Mouse (Mus musculus): ENCODE measurements around the gene Ranbp10.
A peak's percentile ranks its signal among the peaks of the same experiment; 100 is the strongest.

The Ranbp10 gene

DNA sequence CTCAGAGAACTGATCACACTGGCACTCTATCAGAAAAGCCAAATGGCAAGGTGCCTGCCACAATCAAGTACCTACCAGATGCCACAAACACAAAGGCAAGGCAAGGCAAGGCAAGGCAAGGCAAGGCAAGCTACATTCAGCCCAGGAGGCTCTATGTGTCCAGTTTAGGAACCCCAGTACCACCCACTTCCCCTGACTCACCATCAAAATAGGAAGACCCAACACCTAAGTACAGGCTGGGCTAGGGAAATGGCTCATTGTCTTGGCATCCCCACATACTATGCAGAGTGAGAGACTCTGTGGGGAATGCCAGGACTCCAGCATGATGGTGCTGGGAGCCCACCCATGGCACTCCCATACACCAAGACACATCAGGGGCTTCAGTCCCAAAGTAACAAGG lies 37.5 kb downstream of the Ranbp10 start:
- DNase-seq (ENCODE audit: low read depth, low spot score), result no peak

DNA sequence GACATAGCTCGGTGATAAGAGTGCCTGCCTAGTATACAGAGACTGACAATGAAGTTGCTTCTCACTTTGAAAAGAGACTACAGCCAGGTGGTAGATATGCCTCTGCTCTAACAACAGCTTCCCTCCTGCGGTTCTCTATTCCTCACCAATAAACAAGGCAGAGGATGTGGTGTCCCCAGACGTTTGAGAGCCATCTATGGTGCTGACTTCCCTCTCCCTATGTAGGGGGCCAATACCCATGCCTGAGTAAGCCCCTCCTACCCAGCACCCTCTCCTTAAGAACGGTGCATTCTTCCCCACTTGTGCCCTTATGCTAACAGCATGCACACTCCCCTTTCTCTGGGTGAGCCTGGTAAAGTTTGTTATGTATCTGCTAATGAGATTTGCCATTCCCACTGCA lies 38.2 kb downstream of the Ranbp10 start:
- DNase-seq (ENCODE audit: low read depth, low spot score), result no peak

DNA sequence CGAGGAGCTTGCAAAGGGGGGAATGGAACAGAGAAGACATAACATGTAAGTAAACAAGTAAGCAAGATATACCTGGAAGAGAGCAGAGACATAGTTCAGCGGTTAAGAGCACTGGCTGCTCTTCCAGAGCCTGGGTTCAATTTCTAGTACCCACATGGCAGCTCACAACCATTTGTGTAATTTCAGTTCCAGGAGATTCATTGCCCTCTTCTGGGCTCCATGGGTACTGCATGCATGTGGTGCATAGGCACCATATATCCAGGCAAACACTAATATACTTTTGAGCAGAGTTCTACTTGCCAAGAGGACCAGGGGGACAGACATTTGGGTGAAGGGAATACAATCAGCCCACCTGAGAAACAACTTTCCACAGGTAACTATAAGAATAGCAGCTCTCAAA lies 38.9 kb downstream of the Ranbp10 start:
- peak; percentile 56 for DNase-seq (ENCODE audit: low read depth, low spot score)

DNA sequence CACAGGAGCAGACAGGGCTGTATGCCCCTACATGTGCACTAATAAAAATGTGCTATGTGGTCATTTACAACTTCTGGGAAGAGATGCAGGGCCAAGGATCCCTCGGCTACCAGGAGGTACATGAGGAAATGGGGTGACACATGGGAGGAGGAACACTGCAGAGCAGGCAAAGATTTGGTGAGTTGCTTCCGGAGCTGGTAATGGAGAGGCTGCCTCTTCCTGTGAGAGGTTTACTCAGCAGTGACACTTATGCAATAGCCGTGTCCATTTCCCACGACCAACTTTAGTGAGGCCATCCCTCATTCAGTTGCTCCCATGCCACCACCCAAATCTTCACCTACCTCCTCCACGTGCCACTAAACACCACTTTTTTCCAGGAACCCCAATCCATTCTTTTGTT lies 46.9 kb downstream of the Ranbp10 start:
- DNase-seq (ENCODE audit: low read depth, low spot score), result no peak

DNA sequence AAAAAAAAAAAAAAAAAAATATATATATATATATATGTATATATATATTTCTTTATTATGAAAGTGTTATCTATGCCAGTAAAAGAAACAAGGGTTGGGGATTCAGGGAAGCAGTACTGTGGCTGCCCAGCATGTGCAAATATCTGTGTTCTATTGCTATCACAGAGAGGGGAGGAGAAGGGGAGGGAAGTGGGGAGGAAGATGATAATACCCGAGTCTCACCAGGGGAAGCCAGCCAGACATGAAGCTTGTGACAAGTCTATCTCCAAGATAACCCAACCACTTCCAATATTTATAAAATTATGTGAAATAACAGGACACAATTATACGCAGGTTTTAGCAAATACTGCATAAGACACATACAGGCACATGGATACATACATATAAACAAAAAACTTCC lies 49.3 kb downstream of the Ranbp10 start:
- DNase-seq (ENCODE audit: low read depth, low spot score), result no peak

DNA sequence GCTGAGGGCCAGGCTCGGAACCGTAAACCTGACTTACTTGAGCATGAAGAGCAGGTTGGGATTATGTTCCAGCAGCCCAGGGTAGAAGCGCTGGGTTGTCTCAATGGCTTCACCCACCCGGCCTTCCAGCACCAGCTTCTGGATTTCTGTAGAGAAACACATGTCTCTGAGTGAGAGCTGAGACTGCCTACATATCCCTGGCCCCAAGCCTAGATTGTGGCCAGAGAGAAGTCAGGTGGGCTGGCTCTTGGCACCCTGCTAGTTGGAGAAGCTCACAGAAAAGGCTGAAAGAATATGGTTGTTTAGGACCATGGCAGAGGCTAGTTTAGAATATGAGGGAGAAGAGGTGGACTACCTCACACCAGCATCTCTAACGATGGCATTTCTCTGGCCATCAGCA lies 52.7 kb downstream of the Ranbp10 start:
- DNase-seq (ENCODE audit: low read depth, low spot score), result no peak

DNA sequence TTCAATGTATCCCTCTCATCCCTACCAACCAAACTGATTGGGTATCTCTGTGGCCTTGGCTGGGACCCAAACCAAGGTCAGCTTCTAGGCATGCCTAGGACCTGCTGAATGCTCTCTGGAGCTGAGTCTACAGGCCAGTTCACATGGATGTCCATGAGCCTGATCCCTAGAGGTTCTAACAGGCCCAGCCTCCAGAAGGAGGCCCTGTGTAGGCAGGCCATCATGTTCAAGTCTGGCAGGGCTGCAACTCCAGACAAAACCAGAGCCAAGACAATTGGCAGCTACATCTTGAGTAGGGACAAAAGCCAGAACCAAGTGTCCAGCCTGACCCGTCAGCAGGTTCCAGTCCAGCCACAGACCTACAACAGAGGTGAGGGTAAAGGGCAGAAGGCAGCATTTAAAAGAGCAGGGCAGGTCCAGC lies 53.7 kb downstream of the Ranbp10 start:
- no peak for DNase-seq (ENCODE audit: low read depth, low spot score)

DNA sequence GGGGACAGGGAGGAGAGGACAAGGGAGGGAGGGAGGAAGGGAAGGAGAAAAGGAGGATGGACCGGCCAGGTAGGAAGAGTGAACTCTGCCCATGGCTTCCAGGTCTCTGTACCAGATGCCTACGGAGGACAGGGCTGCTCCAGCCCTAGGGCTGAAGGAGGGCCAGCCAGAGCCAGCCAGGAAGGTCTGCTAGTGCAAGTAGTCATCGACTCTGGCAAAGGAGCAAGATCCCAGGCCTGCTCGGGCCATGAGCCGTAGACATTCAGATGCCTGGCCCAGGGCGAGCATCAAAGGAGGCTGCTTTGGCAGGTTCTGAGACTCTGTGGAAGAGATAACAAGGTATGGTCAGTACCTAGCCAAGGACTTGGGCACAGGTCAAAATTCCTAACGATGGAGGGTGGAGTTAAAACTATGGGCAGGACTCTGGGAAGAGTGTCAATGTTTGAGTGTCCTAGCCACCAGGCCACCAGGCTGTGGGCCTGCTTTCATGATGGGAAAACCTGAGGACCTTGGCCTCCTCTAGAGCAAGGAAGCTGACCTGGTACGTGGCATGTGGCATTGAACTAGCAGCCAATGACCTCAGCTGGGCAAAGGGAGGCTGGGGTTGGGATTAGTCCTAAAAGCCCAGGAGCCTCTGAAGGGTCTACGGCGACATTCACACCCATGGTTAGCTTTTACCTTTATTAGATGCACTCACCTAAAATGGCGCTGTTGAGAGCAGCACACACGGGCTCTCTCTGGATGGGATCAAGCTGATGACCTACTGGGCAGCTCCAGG lies 55.6 kb downstream of the Ranbp10 start:
- no peak for DNase-seq (ENCODE audit: low read depth, low spot score)

DNA sequence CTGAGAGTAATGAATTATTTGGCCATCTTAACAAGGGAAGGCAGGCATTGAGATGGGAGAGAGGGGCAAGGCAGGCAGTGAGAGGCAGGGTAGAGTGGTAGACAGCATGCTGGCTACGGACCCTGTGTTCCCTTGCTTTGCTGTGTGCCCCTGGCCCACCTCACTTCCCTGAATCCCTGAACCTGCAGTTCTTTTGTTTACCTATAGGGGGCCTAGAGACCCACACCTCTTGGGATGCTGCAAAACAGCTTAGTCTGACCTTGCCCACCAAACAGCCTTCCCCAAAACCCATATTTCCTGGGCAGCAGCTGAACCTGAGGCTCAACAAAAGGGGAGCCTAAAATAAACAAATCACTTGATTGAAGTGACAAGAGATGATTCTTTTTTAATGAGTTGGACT lies 56.5 kb downstream of the Ranbp10 start:
- DNase-seq (ENCODE audit: low read depth, low spot score), result no peak

DNA sequence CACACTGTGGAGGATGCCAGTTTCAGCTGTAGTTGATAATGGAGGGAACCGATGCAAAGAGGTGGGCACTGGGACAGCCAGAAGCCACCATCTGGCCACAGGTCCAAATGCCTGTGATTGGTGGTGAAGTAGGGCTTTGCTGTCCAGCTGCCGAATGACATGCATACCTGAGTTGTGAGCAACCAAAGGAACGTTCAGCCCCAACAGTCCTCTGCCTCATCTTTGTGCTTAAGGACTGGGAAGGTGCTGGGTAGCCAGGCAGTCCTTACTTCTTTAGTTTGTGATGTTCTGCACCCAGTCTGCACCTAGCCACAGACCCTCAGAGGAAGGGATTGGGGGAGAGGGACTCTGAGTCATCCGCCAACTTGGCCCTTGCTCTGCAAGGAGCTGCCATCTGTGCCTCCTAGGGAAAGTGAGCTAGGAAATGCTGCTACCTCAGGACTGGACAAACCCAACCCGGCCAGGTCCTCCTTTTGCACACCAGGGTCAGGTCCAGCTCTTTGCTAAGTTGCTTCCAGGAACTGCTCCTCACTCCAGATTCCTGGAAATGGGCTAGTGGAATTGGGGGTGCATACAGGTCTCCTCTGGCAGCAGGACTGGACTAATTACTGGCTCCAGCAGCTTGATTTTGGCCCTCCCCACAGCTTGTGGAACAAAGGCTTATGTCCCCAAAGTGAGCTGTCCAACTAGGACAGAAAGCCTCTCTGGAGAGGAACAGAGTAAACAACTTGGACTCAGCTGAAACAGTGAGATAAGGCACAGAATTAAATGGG lies 58.5 kb downstream of the Ranbp10 start:
- no peak for DNase-seq (ENCODE audit: low read depth, low spot score)

DNA sequence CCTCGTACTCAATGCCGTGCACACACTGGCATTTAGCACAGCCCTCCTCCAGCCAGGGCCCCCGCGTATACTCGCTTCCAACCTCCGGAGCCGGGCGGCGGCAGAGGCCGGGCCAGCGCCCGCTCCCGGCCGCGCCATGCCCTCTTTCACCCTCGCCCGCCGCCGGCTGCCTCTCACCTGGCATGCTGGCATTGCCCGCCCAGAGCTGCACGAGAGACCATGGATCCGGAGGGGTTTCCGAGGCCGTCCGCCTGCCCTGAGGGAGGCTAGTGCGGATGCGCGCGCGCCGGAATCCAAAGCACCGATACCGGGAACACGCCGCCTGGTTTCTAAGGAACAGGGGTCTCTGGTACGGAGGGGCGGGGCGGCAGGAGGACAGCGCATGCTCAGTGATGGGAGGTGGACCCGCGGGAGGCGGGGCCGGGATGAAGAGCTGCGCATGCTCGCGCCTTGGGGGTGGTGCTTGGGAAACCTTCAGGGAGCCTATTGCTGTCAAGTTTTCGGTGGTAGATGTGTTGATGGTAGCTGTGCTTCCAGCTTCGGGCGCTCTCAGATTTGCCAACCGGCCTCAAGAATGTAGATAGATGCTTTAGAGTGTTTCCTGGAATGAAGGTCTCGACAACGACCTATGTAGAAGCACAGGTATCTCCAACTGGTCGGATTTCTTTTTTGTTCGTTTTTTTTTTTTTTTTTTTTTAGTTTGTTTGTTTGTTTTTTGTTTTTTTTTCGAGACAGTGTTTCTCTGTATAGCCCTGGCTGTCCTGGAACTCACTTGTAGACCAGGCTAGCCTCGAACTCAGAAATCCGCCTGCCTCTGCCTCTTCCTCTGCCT lies 68.7 kb downstream of the Ranbp10 start, which contains the start of gene Gfod2:
Gfod2 (minus strand) TSS at position 388 of the 832 bp plus-strand sequence.
- peak; percentile 82 for DNase-seq (ENCODE audit: low read depth, low spot score)

DNA sequence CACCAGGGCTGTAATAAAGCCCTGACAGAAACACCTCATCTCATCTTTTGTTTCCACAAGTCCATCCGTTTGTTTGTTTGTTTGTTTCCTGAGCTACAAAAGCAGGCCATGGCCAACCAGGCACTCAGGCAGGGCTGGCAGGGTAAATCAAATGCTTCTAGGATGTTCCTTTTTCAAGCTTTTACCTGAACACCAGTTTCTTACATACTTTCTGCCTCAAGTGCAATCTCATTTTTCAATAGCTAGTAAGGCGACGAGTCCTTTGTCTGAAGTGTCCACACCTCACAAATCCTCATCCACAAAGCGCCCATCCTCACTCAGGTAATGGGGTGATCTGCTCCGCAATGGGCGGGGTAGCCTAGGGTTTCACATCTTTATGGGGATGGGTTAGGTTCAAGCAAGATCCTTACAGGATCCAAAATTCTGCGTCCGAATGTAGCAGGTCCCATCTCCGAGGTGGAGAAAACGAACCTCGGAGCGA lies 69.3 kb downstream of the Ranbp10 start:
- no peak for DNase-seq (ENCODE audit: low read depth, low spot score)

DNA sequence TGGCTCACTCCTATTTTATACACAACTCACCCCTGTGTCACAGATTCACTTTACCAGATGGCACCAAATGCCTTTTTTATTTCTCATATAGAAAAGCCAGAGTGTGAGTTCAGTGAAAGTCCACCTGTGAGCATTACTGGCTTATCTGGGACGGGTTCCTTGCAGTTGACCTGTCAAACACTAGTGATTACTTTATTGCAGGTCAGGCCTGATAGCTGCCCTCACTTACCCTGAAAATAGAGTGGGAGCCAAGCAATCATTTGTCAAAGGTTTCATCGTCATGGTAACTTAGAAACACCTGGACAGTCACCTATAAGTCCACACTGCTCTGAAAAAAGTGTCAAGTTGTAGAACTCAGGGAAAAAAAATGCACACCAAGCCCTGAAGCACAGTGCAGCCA lies 72.5 kb downstream of the Ranbp10 start:
- DNase-seq (ENCODE audit: low read depth, low spot score), result no peak

DNA sequence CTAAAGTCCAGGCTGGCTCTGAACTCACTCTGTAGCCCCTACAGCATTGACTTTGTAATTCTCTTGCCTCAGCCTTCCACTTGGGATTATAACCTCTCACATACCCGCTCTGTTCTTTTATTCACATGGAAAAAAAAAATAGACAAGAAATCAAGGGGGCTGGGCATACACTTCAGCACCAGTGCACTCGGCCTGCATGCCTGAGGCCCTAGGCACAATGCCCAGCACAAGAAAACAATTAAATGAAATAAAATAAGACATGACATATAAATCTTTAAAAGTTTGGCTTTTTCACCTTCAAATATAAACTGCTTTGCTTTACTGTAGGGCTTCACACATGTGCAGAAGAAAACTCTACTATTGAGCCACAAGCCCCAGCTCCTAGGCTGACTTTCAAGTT lies 73.2 kb downstream of the Ranbp10 start:
- no peak for DNase-seq (ENCODE audit: low read depth, low spot score)

DNA sequence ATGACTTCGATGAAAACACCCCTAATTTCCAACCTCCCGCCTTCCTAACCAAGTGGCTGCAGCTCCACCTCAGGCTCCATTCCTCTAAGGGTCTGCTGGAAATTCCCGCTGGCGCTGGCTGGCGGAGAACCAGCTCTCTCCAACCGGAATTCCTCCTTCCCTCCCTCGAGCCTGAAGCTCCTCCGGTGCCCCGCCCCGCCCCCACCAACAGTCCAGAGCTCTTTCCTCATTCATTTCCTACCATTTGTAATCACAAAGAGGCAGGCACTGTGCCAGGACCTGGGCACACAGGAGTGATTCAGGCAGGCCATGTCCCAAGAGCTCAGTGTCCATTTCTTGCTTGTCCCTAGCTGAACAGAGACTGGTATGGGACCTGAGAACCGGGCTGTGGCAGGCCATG lies 76.5 kb downstream of the Ranbp10 start:
- DNase-seq (ENCODE audit: low read depth, low spot score), result no peak

DNA sequence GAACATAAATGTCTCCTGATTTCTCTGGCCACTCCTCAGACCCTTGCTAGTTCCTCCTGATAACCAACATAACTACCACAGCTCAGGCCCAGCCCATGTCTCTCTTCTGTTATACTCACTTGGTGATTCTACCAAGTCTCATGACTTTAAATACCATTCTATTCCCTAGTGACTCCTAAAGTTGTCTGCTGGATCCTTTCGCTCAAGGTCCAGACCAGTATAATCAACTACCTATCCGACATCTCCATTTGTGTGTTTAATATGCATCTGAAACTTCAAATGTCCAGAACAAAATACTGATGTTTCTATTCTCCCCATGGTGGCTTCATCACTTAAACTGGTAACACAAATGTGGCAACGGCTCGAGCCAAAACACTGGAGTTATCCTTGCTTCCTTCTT lies 83.8 kb downstream of the Ranbp10 start:
- no peak for DNase-seq (ENCODE audit: low read depth, low spot score)

DNA sequence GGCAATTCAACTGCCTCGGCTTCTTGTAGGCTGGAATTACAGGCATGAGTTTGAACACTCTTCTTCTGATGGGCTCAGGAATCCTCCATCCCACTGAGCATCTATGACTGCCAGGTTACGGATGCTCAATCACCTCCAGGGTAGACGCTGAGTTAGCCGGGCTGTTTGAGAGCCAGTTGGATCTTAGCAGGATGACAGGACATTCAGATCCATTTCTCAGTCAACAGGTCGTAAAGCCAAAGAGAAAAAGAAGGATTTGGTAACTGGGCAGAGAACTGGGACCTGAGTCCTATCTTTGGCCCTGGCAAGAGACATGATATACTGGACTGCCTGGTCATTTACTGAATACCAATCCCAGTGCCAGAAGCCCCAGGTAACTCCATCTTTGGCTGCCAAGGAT lies 87.9 kb downstream of the Ranbp10 start:
- DNase-seq (ENCODE audit: low read depth, low spot score), result no peak

DNA sequence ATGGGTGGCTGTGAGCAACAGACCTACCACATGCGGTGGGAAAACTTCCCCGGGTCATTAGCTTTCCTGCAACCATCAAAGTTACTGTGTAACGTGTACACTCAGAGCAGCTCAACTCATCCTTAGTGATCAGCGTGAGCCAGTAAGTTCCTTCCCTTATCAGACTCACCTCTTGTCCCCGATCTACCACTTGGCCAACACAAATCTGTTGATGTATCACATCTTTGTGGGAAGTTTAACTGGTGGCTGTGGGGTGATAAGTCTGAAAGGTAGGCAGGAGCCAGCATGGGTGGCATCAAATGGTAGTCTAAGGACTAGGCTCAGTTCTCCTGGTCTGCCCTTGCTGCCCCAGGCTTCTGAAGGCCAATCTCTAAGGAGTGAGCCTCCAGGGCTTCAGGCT lies 95.0 kb downstream of the Ranbp10 start:
- DNase-seq (ENCODE audit: low read depth, low spot score), result no peak

DNA sequence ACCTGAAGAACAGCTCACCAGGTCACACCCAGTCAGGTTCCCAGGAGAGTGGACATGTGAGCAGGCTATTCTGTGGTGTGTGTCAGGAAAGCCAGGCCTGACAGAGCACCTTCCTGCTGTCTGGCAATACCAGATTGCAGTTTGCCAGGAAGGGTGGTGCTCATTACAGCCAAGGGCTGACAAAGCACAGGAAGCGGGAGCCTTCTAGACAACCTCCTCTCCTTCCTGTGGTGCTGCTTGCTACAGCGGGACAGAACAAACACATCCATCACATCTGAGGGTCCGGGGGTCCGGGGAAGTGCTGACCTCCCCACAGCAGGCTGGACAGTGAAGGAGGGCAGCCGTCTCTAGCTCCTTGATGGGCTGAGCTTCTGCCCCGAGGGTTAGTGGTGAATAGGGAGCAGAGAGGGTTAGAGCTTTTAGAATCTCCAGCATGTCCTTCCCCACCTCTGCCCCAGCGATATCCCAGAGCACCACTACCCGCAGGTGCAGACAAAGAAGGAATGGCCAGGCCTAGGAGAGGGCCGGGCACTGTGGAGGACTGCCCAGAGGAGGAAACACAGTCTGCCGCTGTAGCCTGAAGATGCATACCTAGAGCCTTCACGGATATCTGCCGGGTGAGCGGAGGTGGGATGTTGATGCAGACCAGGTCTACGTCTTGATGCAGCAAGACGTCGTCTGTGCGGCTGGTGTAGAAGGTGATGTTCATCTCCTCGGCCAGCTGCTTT lies 99.6 kb downstream of the Ranbp10 start:
- no peak for DNase-seq (ENCODE audit: low read depth, low spot score)

DNA sequence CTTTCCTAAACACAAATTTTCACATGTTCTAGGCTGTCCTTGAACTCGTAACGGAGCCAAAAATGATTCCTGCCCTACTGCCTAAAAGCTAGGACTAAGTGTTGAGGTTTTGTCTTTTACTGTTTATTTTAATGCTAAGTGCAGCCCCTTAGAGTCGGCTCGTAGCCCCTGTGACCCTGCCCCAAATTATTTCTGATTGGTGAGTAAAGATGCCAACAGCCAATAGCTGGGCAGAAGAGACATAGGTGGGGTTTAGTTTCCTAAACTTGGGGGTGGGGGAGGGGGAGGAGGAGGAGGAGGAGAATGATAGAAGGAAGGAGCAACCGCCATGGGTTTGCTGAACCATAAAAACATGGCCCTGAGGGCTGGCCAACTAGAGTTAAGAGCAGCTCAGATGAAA lies 101.4 kb downstream of the Ranbp10 start:
- DNase-seq (ENCODE audit: low read depth, low spot score), result no peak

DNA sequence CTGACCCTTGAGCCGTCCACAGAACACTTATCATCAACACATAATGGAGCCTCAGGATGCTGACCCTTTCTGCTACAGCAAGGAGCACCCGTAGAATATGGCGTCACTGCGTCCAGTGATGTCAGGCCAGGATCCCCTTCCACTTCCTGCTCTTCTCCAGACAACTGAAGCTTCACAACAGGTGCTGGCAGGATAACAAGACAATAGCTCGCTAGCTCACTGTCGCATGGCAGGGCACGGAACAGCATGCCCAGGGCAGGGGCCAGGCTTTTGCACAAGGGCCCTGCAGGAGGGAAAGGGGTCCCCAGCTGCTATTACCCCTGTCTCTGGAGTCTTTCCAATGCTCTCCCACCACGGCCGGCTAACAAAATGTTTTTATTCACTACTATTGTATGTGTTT lies 104.3 kb downstream of the Ranbp10 start:
- DNase-seq (ENCODE audit: low read depth, low spot score), result no peak

Data from c-Kit-negative CD71-positive TER-119-positive erythroid progenitor cells, embryonic 14.5 days (primary cell).